Mouse (Mus musculus): ENCODE data around the gene Slc22a15. TPM values are rescaled to one million over a fixed set of nuclear protein-coding genes. Genes with fewer than 3 reads are reported as not detected.

Slc22a15 gene
- 6.5 and 7.2 TPM in 2 replicates for polyA plus RNA-seq (2015; fragmentation: Nextera tagmentation; extraction: Ambion mirVana)

GRCm38 (mm10) chr3:101923843-101924740, at the start of gene Slc22a15:
TSS of gene Slc22a15 (minus strand) at chr3:101924453.
- WGBS, result under 1% methylated on average over 92 of the region's 92 CpGs
- Histone ChIP-seq H3K4me3 (replicated peaks) (peak within 1 kb of the TSS; percentile 74), H3K9me3 (replicated peaks) (no peaks in the 10 kb centered on the region), H3K27ac (replicated peaks) (peak within 1 kb of the TSS; percentile 88), H3K36me3 (no peaks in the 10 kb centered on the region), H3K9ac (peak within 1 kb of the TSS; percentile 81), H3K4me1 (peaks cover 17% of the 10 kb centered on the region), H3K27me3 (no peaks in the 10 kb centered on the region), H3K4me2 (replicated peaks) (peak within 1 kb of the TSS; percentile 78)
- peak; percentile 84 for ATAC-seq (ENCODE audit: insufficient number of reproducible peaks, low FRiP score, low TSS enrichment, low read depth)

DNA sequence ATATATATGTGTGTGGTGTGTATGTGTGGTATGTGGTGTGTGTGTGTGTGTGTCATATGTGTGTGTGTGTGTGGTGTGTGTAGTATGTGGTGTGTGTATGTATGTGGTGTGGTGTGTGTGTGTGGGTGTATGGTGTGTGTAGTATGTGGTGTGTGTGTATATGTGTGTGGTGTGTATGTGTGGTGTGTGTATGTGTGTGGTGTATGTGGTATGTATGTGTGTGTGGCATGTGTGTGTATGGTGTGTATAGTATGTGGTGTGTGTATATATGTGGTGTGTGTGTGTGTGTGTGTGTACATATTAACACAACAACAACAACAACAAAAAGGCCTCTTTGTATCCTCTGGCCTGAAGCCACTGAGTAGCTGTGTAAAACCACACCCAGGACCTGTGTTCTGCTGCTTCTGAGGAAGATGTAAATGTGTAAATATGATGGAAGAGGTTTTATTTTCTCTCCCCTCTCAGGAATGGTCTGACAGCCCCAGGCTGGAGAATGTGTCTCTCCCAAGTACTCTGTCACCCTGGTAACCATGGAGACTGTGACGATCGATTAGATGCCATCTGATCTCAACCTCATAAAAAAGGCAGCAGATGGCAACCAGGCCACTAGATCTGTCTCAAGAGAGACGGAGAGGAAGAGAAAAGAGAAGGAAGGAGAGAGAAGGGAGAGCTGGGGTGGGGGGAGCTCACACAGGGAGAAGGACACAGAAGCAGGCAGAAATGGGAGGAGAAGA, 42.7 kb upstream of the Slc22a15 start:
- no peaks in the 10 kb centered on the region for H3K9me3 ChIP-seq (replicated peaks)
- no peaks in the 10 kb centered on the region for H3K4me1 ChIP-seq
- H3K4me2 ChIP-seq (replicated peaks), result no peak overlapping the region
- WGBS, result 31% methylated on average over 3 of the region's 3 CpGs
- H3K36me3 ChIP-seq, result no peaks in the 10 kb centered on the region
- no peak overlapping the region for H3K27ac ChIP-seq (replicated peaks)
- 0 out of 2 replicates have a peak, but pooled peaks have one; percentile 19 for ATAC-seq (ENCODE audit: insufficient number of reproducible peaks, low FRiP score, low TSS enrichment, low read depth)
- H3K9ac ChIP-seq, result no peak overlapping the region
- H3K27me3 ChIP-seq, result no peaks in the 10 kb centered on the region
- no peak overlapping the region for H3K4me3 ChIP-seq (replicated peaks)

- Histone ChIP-seq H3K4me2 (replicated peaks) (no peak overlapping the region), H3K4me1 (peaks cover 6% of the 10 kb centered on the region; the same call in 1 of the 2 replicates), H3K36me3 (no peaks in the 10 kb centered on the region), H3K4me3 (replicated peaks) (no peak overlapping the region), H3K9me3 (replicated peaks) (no peaks in the 10 kb centered on the region), H3K27me3 (no peaks in the 10 kb centered on the region), H3K27ac (replicated peaks) (no peak overlapping the region), H3K9ac (no peak overlapping the region)
- no peak for ATAC-seq (ENCODE audit: insufficient number of reproducible peaks, low FRiP score, low TSS enrichment, low read depth)
- 55% methylated on average over 7 of the region's 7 CpGs for WGBS
These were observed 40.1 kb upstream of the Slc22a15 start for GRCm38 (mm10) chr3:101964352-101964751.

DNA sequence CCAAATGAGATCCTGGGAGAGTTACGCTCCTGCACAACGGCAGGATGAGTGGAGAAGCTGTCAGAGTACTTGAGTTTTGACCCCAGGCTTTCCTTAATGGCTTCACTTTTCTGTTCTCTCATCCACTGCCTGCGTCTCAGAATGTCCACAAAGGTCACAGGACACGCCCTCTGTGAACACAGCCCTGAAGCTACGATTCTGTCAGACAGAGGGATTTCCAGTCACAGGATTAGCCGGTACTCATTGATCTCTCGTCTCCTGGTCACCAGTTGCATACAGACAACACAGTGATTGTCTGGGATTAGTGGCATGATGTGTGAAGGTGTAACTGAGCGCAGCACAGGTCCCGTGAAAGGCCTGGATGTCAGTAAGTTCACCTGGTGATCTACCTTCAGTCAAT, 39.2 kb upstream of the Slc22a15 start:
- no peaks in the 10 kb centered on the region for H3K27me3 ChIP-seq
- ATAC-seq (ENCODE audit: insufficient number of reproducible peaks, low FRiP score, low TSS enrichment, low read depth), result no peak
- no peak overlapping the region for H3K27ac ChIP-seq (replicated peaks)
- no peak overlapping the region for H3K4me3 ChIP-seq (replicated peaks)
- H3K4me1 ChIP-seq, result peaks cover 6% of the 10 kb centered on the region; the same call in 1 of the 2 replicates
- WGBS, result 27% methylated on average over 9 of the region's 9 CpGs
- H3K4me2 ChIP-seq (replicated peaks), result no peak overlapping the region
- no peak overlapping the region for H3K9ac ChIP-seq
- no peaks in the 10 kb centered on the region for H3K36me3 ChIP-seq
- no peaks in the 10 kb centered on the region for H3K9me3 ChIP-seq (replicated peaks)

DNA sequence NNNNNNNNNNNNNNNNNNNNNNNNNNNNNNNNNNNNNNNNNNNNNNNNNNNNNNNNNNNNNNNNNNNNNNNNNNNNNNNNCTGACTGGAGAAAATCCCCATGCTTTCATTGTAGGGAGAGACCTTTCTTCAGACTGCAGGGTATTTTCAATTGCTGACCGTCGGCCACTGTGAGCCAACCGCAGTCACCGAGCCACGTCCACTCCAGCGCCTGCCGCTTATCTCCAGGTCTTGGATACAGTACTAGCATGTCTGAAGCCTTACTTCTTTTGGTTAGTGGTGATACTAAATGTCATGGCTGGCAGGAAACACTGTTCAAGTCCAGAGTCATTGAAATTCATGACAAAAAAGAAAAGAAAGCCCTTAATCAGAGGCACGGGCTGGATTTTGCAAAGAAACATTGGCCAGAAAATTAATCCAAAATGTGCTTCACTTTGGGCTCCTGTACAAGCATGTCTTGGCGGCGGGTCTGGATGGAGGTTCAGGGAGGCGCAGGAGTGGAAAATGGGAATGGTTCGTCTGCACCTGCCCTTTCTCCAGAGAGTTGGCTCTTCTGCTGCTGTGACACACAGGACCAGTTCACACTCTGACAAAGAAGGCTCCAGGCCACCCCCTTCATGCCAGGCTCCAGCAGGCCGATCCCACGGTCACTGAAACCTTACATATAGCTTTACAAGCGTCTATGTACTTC, 37.0 kb upstream of the Slc22a15 start:
- Histone ChIP-seq H3K27me3 (no peaks in the 10 kb centered on the region), H3K4me1 (peaks cover 6% of the 10 kb centered on the region; the same call in 1 of the 2 replicates), H3K9ac (no peak overlapping the region), H3K27ac (replicated peaks) (no peak overlapping the region), H3K4me2 (replicated peaks) (no peak overlapping the region), H3K4me3 (replicated peaks) (no peak overlapping the region), H3K9me3 (replicated peaks) (no peaks in the 10 kb centered on the region), H3K36me3 (no peaks in the 10 kb centered on the region)
- no peak for ATAC-seq (ENCODE audit: insufficient number of reproducible peaks, low FRiP score, low TSS enrichment, low read depth)
- WGBS, result 82% methylated on average over 15 of the region's 15 CpGs

- no peak for ATAC-seq (ENCODE audit: insufficient number of reproducible peaks, low FRiP score, low TSS enrichment, low read depth)
- Histone ChIP-seq H3K27ac (replicated peaks) (no peak overlapping the region), H3K4me2 (replicated peaks) (no peak overlapping the region), H3K4me3 (replicated peaks) (no peak overlapping the region), H3K36me3 (no peaks in the 10 kb centered on the region), H3K9ac (no peak overlapping the region), H3K9me3 (replicated peaks) (no peaks in the 10 kb centered on the region), H3K27me3 (no peaks in the 10 kb centered on the region), H3K4me1 (peaks cover 6% of the 10 kb centered on the region; the same call in 1 of the 2 replicates)
- WGBS, result 64% methylated on average over 3 of the region's 3 CpGs
These were observed 33.8 kb upstream of the Slc22a15 start for GRCm38 (mm10) chr3:101958047-101958446.

DNA sequence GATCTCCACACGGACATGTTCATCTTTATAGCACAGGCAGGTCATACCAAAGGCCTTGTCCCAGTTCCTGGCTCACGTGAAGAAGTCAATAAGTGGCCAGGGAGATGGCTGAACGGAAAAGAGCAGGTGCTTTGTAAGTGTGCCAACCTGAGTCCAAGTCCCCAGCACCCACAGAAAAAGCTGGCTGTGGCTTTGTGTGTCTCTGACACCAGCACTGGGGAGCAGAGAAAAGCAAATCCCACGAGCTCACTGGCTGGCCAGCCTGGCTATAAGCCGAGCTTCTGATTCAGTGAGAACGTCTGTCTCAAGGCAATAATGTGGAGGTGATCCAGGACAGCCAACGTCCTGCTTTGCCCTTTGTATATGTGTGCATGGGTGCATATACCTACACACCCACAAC, 29.3 kb upstream of the Slc22a15 start:
- ATAC-seq (ENCODE audit: insufficient number of reproducible peaks, low FRiP score, low TSS enrichment, low read depth), result no peak
- no peak overlapping the region for H3K9ac ChIP-seq

DNA sequence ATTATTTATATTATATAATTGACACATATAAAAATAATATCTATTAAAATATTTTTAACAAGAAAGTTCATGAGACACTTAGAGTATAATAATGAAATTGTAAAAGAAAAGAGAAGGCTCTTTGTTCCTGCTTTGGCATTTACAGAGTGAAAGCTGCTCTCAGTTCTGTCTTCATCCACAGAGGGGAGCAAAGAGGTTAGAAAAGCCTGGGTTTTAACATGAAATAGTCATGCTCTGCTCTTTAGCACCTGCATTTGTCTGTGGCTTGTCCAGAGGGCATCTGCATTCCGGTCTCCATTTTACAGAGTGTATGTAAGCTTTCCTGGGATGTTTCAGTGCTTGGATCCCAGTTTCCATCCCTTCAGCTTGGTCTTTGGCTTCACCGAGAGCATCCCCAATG, 28.3 kb upstream of the Slc22a15 start:
- no peaks in the 10 kb centered on the region for H3K4me1 ChIP-seq
- H3K9me3 ChIP-seq (replicated peaks), result no peaks in the 10 kb centered on the region
- H3K4me2 ChIP-seq (replicated peaks), result no peak overlapping the region
- ATAC-seq (ENCODE audit: insufficient number of reproducible peaks, low FRiP score, low TSS enrichment, low read depth), result no peak
- no peaks in the 10 kb centered on the region for H3K36me3 ChIP-seq
- 83% methylated on average over 2 of the region's 2 CpGs for WGBS
- no peak overlapping the region for H3K4me3 ChIP-seq (replicated peaks)
- H3K27ac ChIP-seq (replicated peaks), result no peak overlapping the region
- no peak overlapping the region for H3K9ac ChIP-seq
- no peaks in the 10 kb centered on the region for H3K27me3 ChIP-seq

More for the DNA sequence above, 29.3 kb upstream of the Slc22a15 start:
- no peaks in the 10 kb centered on the region for H3K9me3 ChIP-seq (replicated peaks)
- H3K4me3 ChIP-seq (replicated peaks), result no peak overlapping the region
- no peaks in the 10 kb centered on the region for H3K27me3 ChIP-seq
- WGBS, result 68% methylated on average over 7 of the region's 7 CpGs
- no peaks in the 10 kb centered on the region for H3K36me3 ChIP-seq
- no peak overlapping the region for H3K27ac ChIP-seq (replicated peaks)
- no peak overlapping the region for H3K4me2 ChIP-seq (replicated peaks)
- H3K4me1 ChIP-seq, result no peaks in the 10 kb centered on the region

DNA sequence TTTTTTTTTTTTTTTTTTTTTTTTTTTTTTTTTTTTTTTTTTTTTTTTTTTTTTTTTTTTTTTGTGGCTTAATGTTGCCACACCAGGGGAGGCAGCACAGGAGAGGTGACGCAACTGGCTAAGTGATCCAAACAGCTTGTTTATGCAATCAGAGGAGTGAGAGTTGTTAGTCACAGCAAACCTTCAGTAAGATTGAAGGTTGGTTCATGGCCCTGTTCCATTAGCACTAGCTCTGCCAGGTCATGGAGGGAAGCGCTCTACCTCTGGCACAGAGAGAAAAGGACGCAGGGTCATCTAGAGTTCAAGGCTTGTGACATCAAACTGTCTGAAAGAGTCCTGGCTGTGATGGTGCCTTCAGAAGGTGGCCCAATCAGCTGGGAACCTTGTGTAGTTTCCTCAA, 24.3 kb upstream of the Slc22a15 start:
- ATAC-seq (ENCODE audit: insufficient number of reproducible peaks, low FRiP score, low TSS enrichment, low read depth), result no peak
- WGBS, result 57% methylated on average over 3 of the region's 3 CpGs
- H3K4me2 ChIP-seq (replicated peaks), result no peak overlapping the region

DNA sequence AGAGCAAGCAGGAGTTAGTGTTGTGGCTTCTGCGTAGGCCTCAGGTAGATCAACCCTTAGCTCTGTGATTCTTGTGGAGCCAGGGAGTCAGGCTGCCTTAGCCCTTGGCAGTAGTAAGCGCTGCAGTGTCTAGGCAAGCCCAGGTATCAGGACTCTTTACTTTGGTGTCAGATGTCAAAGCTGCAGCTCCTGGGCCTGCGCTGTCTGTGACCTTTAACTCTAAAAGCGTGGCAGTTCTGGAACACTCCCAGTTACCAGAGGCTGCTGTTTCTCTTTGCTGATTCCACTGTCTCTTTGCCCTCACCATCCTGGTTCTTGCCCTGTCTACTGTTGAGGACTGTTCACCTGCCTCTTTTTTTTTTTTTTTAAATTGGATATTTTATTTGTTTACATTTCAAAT, 23.0 kb upstream of the Slc22a15 start:
- H3K27me3 ChIP-seq, result no peaks in the 10 kb centered on the region
- no peaks in the 10 kb centered on the region for H3K4me1 ChIP-seq
- H3K4me3 ChIP-seq (replicated peaks), result no peak overlapping the region
- no peak overlapping the region for H3K9ac ChIP-seq
- H3K9me3 ChIP-seq (replicated peaks), result no peaks in the 10 kb centered on the region
- whole genome bisulfite sequencing, result 40% methylated on average over 4 of the region's 4 CpGs
- ATAC-seq (ENCODE audit: insufficient number of reproducible peaks, low FRiP score, low TSS enrichment, low read depth), result no peak
- H3K4me2 ChIP-seq (replicated peaks), result no peak overlapping the region
- H3K27ac ChIP-seq (replicated peaks), result no peak overlapping the region
- H3K36me3 ChIP-seq, result no peaks in the 10 kb centered on the region

More for the DNA sequence above, 24.3 kb upstream of the Slc22a15 start:
- Histone ChIP-seq H3K4me1 (no peaks in the 10 kb centered on the region), H3K9me3 (replicated peaks) (no peaks in the 10 kb centered on the region), H3K9ac (no peak overlapping the region), H3K27ac (replicated peaks) (no peak overlapping the region), H3K27me3 (no peaks in the 10 kb centered on the region), H3K4me3 (replicated peaks) (no peak overlapping the region), H3K36me3 (no peaks in the 10 kb centered on the region)

DNA sequence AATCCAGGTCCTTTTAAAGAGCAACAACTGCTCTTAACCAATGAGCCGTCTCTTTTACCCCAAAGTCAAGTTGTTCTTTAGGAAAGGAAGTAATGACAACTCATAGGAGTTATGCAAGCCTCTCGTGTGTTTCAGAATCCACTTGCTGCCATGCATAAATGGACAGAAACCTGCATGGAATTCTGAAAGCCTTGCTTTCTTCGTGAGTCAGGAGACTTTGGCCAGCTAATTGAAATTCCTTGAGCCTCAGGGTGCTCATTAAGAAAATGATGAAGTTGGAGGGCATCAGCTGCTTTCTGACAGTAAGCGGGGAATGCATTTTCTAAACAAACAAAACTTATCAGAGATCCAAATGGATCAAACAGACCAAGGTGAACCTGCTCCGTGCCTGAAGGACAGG, 21.0 kb upstream of the Slc22a15 start:
- Histone ChIP-seq H3K4me1 (no peaks in the 10 kb centered on the region), H3K4me2 (replicated peaks) (no peak overlapping the region), H3K9ac (no peak overlapping the region), H3K27me3 (no peaks in the 10 kb centered on the region), H3K36me3 (no peaks in the 10 kb centered on the region), H3K27ac (replicated peaks) (no peak overlapping the region), H3K9me3 (replicated peaks) (no peaks in the 10 kb centered on the region), H3K4me3 (replicated peaks) (no peak overlapping the region)
- 73% methylated on average over 5 of the region's 5 CpGs for WGBS
- no peak for ATAC-seq (ENCODE audit: insufficient number of reproducible peaks, low FRiP score, low TSS enrichment, low read depth)
